Mouse (Mus musculus) limb, embryonic 12.5 days (tissue): ENCODE measurements at regions not wholly inside any gene's neighbourhood (a gene's known extent, or its start where the extent isn't known, plus 50 kb on each side); places are given as distances from the start of the nearest gene placed in this dataset.

Source experiments
- ATAC-seq: fragments of 200-750 bp; cut with Nextera tagmentation; 2 replicates; pipeline ENCODE4 v1.8.0; 2017; ENCODE audit warnings: low read depth, moderate TSS enrichment; ENCODE audit not compliant: insufficient number of reproducible peaks, insufficient read depth, low FRiP score, low TSS enrichment
- H3K27ac ChIP-seq: fragments of 300-500 bp; sonication (generic); 2 replicates; pipeline ENCODE4 v1.5.1; 2016; ENCODE audit warnings: mild to moderate bottlenecking, moderate library complexity
- H3K27me3 ChIP-seq: fragments of 300-500 bp; sonication (generic); 2 replicates; pipeline ENCODE4 v1.6.1; 2016; ENCODE audit warnings: mild to moderate bottlenecking, moderate library complexity
- H3K36me3 ChIP-seq: fragments of 300-500 bp; sonication (generic); 2 replicates; pipeline ENCODE4 v1.6.1; 2016; ENCODE audit warnings: mild to moderate bottlenecking, moderate library complexity
- H3K4me1 ChIP-seq: fragments of 300-500 bp; sonication (generic); replicated peaks from 2 replicates; pipeline ENCODE4 v1.6.1; 2016
- H3K4me2 ChIP-seq: fragments of 300-500 bp; sonication (generic); 2 replicates; pipeline ENCODE4 v1.6.1; 2016; ENCODE audit warnings: mild to moderate bottlenecking, moderate library complexity
- H3K4me3 ChIP-seq: fragments of 300-500 bp; sonication (generic); replicated peaks from 2 replicates; pipeline ENCODE4 v1.5.1; 2016; ENCODE audit warnings: mild to moderate bottlenecking
- H3K9ac ChIP-seq: fragments of 300-500 bp; sonication (generic); replicated peaks from 2 replicates; pipeline ENCODE4 v1.6.1; 2016; ENCODE audit warnings: mild to moderate bottlenecking, moderate library complexity
- H3K9me3 ChIP-seq: fragments of 300-500 bp; sonication (generic); 2 replicates; pipeline ENCODE4 v1.6.1; 2016; ENCODE audit warnings: mild to moderate bottlenecking, moderate library complexity
- WGBS: fragments of 180-500 bp; shearing (Covaris S2); methylation state at CpG from one replicate; pipeline ENCODE4 v1.1.7; 2016; 5-methylcytosine and 5-hydroxymethylcytosine counted together

DNA sequence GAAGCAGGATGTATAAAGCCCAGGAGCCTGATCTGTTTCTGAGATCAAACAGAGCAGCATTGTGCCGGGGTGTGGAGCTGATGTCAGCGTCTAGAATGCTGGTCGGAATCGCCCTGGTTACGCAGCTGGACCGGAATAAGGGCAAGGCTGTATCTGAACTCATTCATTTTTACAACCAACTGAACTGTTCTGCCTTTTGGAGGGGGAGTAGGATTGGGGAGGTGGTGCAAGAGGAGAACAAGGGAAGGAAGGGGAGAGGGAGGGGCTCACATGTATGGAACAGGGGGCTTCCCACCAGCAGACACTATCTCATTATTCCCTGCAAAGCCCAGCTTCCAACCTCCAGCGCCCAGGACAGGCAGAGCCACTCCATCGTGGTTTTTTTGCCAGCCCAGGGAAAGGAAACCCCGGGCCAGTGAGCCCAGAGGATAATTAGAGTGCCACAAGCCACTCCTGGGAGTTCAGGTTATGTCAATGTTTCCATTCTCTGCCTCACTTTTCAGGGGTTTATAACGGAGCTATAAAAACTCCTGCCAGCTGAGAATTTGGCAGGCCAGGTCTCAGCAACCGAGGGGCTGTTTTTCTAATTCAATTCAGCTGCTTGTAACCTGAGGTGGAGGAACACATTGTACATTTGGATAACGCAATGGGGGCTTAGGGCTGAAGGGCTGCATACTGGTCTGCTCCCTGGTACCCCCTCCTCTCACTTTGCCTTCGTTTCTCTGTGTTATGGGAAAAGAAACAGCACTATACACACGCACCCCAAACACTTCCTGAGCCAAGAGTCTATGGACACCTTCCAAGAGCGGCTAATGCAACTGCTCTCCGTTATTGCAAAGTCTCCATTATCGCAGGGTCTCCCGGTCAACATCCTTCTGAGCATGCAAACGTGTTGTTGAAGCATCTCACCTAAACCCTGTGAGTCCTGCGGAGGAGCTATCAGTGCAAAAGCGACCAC, 170.0 kb upstream of the Hes1 start:
- Histone ChIP-seq H3K9me3 (no peaks in the 10 kb centered on the region), H3K4me2 (peak overlapping the region; percentile 48), H3K9ac (no peak overlapping the region), H3K4me1 (peaks cover 65% of the 10 kb centered on the region), H3K4me3 (peak overlapping the region; percentile 12), H3K36me3 (no peaks in the 10 kb centered on the region), H3K27me3 (no peaks in the 10 kb centered on the region; the same call in 1 of the 2 replicates), H3K27ac (peak overlapping the region; percentile 93)
- ATAC-seq = peak; percentile 92
- WGBS = 11% methylated on average over 21 of the region's 21 CpGs

DNA sequence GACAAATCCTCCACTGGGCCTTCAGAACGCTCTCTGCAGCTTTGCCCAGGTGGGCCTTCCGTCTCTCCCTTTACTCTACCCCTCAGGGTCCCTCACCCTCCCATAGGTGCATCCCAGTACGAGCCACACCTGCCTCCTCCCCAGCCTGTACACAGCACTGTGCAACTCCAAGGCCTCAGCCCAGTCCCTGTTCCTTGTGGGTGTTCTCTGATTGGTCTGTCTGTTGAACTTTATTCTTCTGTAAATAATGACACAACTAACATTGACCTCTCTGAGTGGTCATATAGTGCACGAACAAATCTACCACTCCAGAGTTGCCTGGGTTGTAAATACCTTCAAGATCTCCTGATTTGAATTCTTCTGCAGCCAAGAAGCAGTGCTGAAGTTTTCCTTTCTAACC, 167.8 kb upstream of the Hes1 start:
- Histone ChIP-seq H3K4me2 (no peak overlapping the region), H3K4me1 (peaks cover 44% of the 10 kb centered on the region), H3K9ac (no peak overlapping the region), H3K27me3 (no peaks in the 10 kb centered on the region; the same call in 1 of the 2 replicates), H3K36me3 (no peaks in the 10 kb centered on the region), H3K27ac (no peak overlapping the region), H3K4me3 (no peak overlapping the region), H3K9me3 (no peaks in the 10 kb centered on the region)
- 76% methylated on average over 4 of the region's 4 CpGs for WGBS
- no peak for ATAC-seq

DNA sequence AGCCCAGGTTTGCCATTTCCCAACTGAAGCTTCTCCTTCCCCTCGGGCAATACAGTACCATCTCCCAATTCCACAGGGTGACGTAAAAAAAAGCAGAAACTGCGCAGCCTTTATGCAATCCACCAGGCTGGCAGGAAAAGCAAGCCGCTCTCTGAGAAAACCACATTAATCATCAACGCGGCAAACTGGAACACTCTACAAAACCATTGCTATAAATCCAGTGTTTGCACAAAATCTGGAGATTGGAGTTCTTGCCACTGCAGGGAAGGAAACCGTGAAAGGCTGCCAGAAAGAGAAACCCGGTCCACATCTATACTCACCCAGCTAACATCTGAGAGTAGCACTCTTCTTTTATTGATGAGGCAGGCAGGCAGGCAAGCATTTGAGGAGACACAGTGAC, 160.7 kb upstream of the Hes1 start:
- Histone ChIP-seq H3K4me2 (0 out of 2 replicates have a peak overlapping the region, but pooled peaks have one; percentile 13), H3K9ac (no peak overlapping the region), H3K27me3 (no peaks in the 10 kb centered on the region), H3K36me3 (no peaks in the 10 kb centered on the region), H3K27ac (peak overlapping the region; percentile 53), H3K4me3 (no peak overlapping the region), H3K4me1 (peaks cover 49% of the 10 kb centered on the region), H3K9me3 (no peaks in the 10 kb centered on the region)
- 22% methylated on average over 8 of the region's 8 CpGs for WGBS
- no peak for ATAC-seq

DNA sequence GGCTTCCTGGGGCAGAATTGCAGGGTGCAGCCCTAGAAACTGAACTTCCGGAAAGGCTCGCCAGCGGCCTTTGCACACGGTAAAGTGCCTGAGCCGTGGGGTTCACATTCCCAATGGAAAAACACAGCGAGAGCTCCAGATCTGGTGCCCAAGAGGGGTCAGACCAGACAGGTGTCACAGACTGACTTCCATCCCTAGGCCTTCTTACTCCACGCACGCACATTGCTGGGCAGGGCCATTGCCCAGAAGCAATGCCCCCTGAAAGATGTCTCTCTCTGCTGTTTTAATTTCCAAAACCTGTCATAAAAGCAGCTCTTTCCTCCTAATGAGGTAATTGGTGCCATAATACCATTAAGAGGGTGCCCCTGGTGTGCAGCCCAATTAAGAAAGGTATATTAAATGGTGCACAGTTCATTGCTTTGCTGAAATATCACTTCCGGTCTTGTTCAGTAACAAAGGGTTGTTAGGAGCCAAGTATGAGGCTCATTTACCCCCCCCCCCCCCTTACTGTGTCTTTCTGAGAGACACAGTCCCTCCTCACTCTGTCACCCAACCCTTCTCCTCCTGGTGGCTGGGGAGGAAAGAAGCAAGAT, 159.9 kb upstream of the Hes1 start:
- no peak for ATAC-seq
- no peak overlapping the region for H3K4me3 ChIP-seq
- no peak overlapping the region for H3K9ac ChIP-seq
- peaks cover 50% of the 10 kb centered on the region for H3K4me1 ChIP-seq
- H3K4me2 ChIP-seq = 0 out of 2 replicates have a peak overlapping the region, but pooled peaks have one; percentile 13
- H3K36me3 ChIP-seq = no peaks in the 10 kb centered on the region
- H3K27me3 ChIP-seq = no peaks in the 10 kb centered on the region
- H3K27ac ChIP-seq = peak overlapping the region; percentile 53
- WGBS = 25% methylated on average over 9 of the region's 9 CpGs
- H3K9me3 ChIP-seq = no peaks in the 10 kb centered on the region

DNA sequence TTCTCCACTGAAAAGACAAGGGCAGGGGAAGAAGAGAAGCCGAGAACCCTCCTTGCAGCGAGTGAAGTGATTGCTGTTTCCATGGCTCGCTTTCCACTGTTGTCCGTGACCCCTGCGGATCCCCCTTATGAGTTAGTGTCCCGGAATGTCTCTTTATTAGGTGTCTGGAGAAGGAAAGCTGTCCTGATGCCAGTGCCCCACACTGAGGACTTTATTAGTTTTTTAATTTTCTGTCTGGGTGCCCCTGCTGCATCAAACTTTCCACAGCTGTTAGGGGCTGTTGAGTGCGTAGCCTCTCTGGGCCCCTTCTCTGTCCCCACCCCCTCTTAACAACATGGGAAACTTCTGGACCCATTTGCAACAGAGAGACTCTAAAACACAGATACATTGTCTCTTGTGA, 156.9 kb upstream of the Hes1 start:
- no peak overlapping the region for H3K9ac ChIP-seq
- H3K9me3 ChIP-seq = peaks cover 7% of the 10 kb centered on the region; the same call in 1 of the 2 replicates
- peaks cover 62% of the 10 kb centered on the region for H3K4me1 ChIP-seq
- H3K27me3 ChIP-seq = no peaks in the 10 kb centered on the region
- no peak for ATAC-seq
- no peak overlapping the region for H3K27ac ChIP-seq
- H3K4me3 ChIP-seq = no peak overlapping the region
- WGBS = 24% methylated on average over 7 of the region's 7 CpGs
- no peak overlapping the region for H3K4me2 ChIP-seq
- H3K36me3 ChIP-seq = no peaks in the 10 kb centered on the region

DNA sequence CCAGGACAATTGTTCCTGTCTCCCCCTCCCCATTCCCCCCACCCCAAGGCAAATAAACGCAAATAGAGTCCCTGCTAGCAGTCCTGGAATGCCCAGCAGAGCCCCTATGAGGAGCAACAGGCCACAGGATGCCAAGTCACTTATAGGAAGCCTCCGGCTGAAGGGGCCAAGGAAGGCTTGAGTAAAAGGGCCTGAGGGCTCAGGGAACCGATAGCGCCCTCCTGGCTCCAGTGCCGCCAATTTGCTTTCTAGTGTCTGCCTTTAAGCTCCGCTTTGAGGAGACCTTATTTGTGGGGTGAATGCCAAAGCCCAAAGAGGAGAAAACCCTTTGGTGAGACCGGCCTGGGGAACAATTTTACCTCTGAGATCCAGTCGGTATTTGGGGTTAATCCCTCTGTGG, 156.2 kb upstream of the Hes1 start:
- Histone ChIP-seq H3K4me3 (no peak overlapping the region), H3K36me3 (no peaks in the 10 kb centered on the region), H3K9ac (no peak overlapping the region), H3K27me3 (no peaks in the 10 kb centered on the region), H3K27ac (peak overlapping the region; percentile 12; the same call in 1 of the 2 replicates), H3K4me1 (peaks cover 61% of the 10 kb centered on the region), H3K4me2 (no peak overlapping the region), H3K9me3 (peaks cover 7% of the 10 kb centered on the region; the same call in 1 of the 2 replicates)
- ATAC-seq = no peak
- WGBS = 22% methylated on average over 8 of the region's 8 CpGs

DNA sequence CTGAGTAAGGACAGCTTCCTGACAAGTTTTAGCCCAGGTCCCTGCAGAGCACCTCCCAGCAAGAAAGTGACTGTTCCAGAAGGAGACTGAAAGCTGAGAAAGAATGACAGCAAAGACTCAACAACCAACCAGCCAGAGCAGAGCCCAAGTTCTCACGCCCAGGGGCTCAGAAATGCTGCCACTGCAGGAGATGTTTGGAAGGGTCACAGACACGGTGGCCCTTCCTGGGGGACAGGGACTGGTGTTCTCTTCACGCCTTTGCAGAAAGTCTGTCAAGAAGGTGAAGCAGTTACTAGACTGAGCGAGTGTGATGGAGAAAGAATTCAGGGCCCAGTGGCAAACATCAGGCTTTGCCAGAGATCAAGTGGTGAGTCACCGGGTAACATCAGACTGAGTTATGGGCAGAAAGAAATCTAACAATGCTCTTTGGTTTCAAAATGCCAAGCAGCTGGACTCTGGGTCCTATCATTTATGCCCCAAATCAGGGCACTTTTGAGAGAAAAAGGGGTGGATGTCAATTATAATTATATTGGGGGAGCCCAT, 154.2 kb upstream of the Hes1 start:
- H3K27me3 ChIP-seq = 0 out of 2 replicates have a peak, but pooled peaks cover 3% of the 10 kb centered on the region
- H3K9ac ChIP-seq = no peak overlapping the region
- H3K9me3 ChIP-seq = peaks cover 7% of the 10 kb centered on the region; the same call in 1 of the 2 replicates
- no peaks in the 10 kb centered on the region for H3K36me3 ChIP-seq
- no peak overlapping the region for H3K4me3 ChIP-seq
- no peak for ATAC-seq
- WGBS = 31% methylated on average over 5 of the region's 5 CpGs
- H3K27ac ChIP-seq = no peak overlapping the region
- peaks cover 44% of the 10 kb centered on the region for H3K4me1 ChIP-seq
- H3K4me2 ChIP-seq = no peak overlapping the region

DNA sequence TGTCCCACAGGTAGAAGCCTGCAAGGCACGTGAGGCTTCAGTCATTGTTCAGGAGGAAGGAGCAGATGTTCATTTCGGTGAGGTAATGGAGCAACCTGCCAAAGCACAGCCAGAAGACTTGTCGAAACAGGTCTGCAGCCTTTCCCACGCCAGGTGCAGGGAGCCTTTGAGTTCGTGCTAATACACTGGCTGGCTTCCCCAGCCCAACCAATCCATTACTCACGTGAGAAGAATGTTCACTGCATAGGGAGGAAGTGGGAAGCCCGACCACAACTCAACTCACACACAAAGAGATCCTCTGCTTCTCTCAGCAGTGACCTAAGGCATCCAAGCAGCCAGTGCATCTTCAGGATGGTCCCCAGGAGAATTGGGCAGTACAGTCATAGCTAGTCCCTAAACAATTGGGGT, 153.0 kb upstream of the Hes1 start:
- 62% methylated on average over 7 of the region's 7 CpGs for WGBS
- H3K36me3 ChIP-seq = no peaks in the 10 kb centered on the region
- ATAC-seq = no peak
- H3K9ac ChIP-seq = no peak overlapping the region
- no peak overlapping the region for H3K4me3 ChIP-seq
- no peak overlapping the region for H3K27ac ChIP-seq
- 0 out of 2 replicates have a peak, but pooled peaks cover 3% of the 10 kb centered on the region for H3K27me3 ChIP-seq
- no peak overlapping the region for H3K4me2 ChIP-seq
- H3K4me1 ChIP-seq = peaks cover 39% of the 10 kb centered on the region
- peaks cover 7% of the 10 kb centered on the region; the same call in 1 of the 2 replicates for H3K9me3 ChIP-seq

DNA sequence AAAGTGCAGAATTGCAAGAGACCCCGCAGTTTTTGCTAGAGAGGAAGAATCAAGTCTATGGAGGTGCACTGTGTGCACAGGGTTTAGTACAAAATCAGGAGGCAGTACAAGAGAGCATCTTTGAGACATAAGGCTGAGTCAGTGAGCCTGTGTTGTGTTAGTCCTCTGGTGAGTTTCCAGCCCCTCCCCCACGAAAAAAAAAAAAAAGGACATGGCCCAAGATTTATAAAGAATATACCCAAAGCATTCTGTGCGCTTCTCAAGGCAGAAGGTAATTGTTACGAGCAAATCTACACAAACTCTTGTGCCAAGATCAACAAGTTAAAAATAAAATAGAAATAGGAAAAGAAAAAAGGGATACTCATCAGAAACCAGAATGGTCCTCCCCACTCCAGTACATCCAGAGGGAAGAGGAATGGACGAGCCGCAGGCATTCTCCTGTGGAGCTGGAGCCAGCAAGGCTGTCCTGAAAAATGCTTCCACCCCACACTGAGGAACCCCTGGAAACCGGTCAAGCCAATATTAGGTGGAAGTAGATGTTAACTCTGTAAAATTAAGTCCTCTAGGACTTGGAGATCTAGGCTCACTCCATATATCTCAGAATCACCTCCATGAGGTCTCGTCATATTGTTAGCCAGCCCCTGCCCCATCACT, 150.7 kb upstream of the Hes1 start:
- no peak overlapping the region for H3K4me2 ChIP-seq
- no peak overlapping the region for H3K4me3 ChIP-seq
- 84% methylated on average over 8 of the region's 8 CpGs for WGBS

DNA sequence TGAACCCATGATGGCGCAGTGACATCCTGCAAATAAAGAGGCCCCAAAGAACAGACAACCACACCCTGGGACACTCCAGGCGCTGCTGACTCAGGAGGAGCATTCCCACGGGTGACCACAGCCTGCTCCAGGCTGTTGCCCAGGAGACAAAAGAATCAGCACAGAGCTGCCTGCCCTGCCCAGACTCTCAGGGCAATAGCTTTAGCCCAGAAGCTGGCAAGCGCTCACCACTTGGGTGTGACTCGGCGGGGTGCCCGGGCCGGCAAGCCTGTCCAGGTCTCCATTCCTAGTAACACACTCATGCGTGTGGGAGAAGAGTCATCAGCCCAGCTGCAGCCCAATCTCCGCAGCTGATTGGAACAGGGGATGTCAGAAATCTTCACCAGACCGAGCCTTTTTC, 148.8 kb upstream of the Hes1 start:
- no peak for ATAC-seq
- no peak overlapping the region for H3K4me2 ChIP-seq
- no peak overlapping the region for H3K4me3 ChIP-seq
- peaks cover 8% of the 10 kb centered on the region for H3K4me1 ChIP-seq
- 64% methylated on average over 11 of the region's 11 CpGs for WGBS
- no peak overlapping the region for H3K9ac ChIP-seq
- H3K27ac ChIP-seq = no peak overlapping the region
- peaks cover 7% of the 10 kb centered on the region; the same call in 1 of the 2 replicates for H3K9me3 ChIP-seq
- 0 out of 2 replicates have a peak, but pooled peaks cover 3% of the 10 kb centered on the region for H3K27me3 ChIP-seq
- H3K36me3 ChIP-seq = no peaks in the 10 kb centered on the region

More for the DNA sequence above, 150.7 kb upstream of the Hes1 start:
- 0 out of 2 replicates have a peak, but pooled peaks cover 3% of the 10 kb centered on the region for H3K27me3 ChIP-seq
- H3K27ac ChIP-seq = no peak overlapping the region
- ATAC-seq = no peak
- H3K36me3 ChIP-seq = no peaks in the 10 kb centered on the region
- H3K4me1 ChIP-seq = peaks cover 16% of the 10 kb centered on the region
- H3K9me3 ChIP-seq = peaks cover 7% of the 10 kb centered on the region; the same call in 1 of the 2 replicates
- H3K9ac ChIP-seq = no peak overlapping the region
